Mouse (Mus musculus) E14TG2a.4 (cell line): ENCODE results near the gene Tmem186.

Experiments
- CTCF ChIP-seq: conservative IDR thresholded peaks from 2 replicates; pipeline ENCODE4 v1.5.1; 2014; ENCODE audit warnings: low read length
- NANOG ChIP-seq: IDR thresholded peaks from 2 replicates; pipeline ENCODE4 v1.6.1; 2014; ENCODE audit warnings: borderline replicate concordance, low read length, mixed read lengths
- POU5F1 ChIP-seq: IDR thresholded peaks from 2 replicates; pipeline ENCODE4 v1.6.1; 2014; ENCODE audit warnings: low read length, borderline replicate concordance

- TF ChIP-seq CTCF, result peak; percentile 90
- TF ChIP-seq NANOG, result no peak
- no peak for TF ChIP-seq POU5F1
Observed at GRCm38 (mm10) chr16:8643855-8644254, 6.3 kb upstream of the Tmem186 start.
